Mouse (Mus musculus) inflammation-experienced regulatory T-cells, adult 16 weeks (primary cell): ENCODE measurements around the gene Zfp229. TPM values are rescaled to one million over a fixed set of nuclear protein-coding genes. Genes with fewer than 3 reads are reported as not detected.

Experiments used
- polyA plus RNA-seq: library from polyadenylated mRNA; unstranded; fragments of 100-300 nt; shearing (Covaris generic); gene quantifications from one replicate; pipeline ENCODE4 v1.2.1, GENCODE M21; 2017

Zfp229 gene
- 1.4 TPM for polyA plus RNA-seq

GRCm38 (mm10) chr17:21730495-21730894 is at the start of gene Zfp229:
TSS of gene Zfp229 (plus strand) at chr17:21730795.

GRCm38 (mm10) chr17:21691560-21691959 is 39.0 kb upstream of the Zfp229 start, which contains the start of gene Gm10226:
TSS of gene Gm10226 (plus strand) at chr17:21691860.

DNA sequence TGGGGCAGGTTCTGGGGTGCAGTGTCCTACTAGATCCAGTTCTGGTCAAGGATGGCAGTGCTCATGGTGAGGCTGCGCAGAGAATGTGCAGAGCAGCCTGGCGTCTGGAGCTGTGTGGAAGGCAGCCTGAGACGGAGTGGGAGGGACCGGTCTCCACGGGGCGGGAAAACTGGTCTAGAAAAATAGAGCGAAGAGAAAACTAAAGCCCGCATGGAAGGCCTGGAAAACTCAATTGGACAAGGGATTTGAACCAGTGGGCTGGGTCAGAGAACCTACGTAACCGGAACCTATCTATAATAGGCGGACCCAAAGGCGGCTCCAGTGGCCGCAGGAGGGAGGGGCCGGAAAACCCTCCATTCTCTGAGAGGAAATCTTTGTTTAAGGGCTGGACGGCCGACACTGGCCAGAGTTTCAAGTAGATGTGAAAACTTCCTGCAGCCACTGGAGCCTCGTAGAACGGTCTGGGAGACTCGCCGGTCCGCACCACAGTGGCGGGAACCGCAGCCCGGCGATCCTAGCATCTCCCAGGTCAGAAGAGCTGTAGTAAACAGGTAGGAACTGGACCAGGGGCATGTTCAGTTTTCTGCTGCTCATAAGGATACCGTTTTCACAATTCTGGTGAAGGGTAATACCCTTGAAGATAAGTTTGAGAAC is 23.1 kb upstream of the Zfp229 start, which contains the start of gene Zfp760:
Zfp760 (plus strand) TSS at position 399 of the 654 bp plus-strand sequence.

Other genes starting within 250 kb of the Zfp229 start
- gene Zfp53, start 241.8 kb upstream of the Zfp229 start, polyA plus RNA-seq = 65.0 TPM
- gene Zfp52, start 195.3 kb upstream of the Zfp229 start, polyA plus RNA-seq = 26.1 TPM
- 4.9 TPM for gene Zfp948, start 163.8 kb upstream of the Zfp229 start, polyA plus RNA-seq
- gene Zfp983, start 80.2 kb upstream of the Zfp229 start, polyA plus RNA-seq = 19.0 TPM
- 26.2 TPM for gene Gm10226, start 38.9 kb upstream of the Zfp229 start, polyA plus RNA-seq
- 7.6 TPM for gene Zfp760, start 23.1 kb upstream of the Zfp229 start, polyA plus RNA-seq
- gene Zfp820, start 115.0 kb downstream of the Zfp229 start, polyA plus RNA-seq = 0.89 TPM
- 19.8 TPM for gene Zfp995, start 179.1 kb downstream of the Zfp229 start, polyA plus RNA-seq
- 40.3 TPM for gene Zfp942, start 231.7 kb downstream of the Zfp229 start, polyA plus RNA-seq
- 25.9 TPM for gene Zfp943, start 231.8 kb downstream of the Zfp229 start, polyA plus RNA-seq